ENCODE assay signal across 7 mouse cellular contexts in the genomic region with DNA sequence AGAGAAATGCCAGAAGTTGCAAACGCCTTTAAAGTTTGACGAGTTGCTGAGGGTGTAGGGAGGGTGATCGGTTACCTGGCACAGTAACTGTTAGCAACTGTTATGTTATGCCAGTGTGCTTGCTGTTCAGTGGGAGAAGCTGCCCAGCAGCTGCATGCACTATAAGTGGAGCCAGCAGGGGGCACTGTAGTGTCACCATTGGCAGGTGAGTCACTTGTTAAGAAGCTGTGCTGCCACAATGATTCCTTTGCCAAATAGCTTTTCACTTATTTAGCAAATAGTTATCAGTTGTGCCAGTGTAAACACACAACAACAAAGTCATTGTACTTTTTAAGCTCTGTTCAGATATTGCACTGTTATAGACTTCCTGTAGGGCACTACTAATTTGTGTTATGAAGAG.
A peak's percentile ranks its signal among the peaks of the same experiment; 100 is the strongest.
DNase-seq lines count a peak whose midpoint lies in the region; ATAC-seq lines count a peak whose summit lies in the region.

No protein-coding gene starts in this region.

- H3K4me2 ChIP-seq in midbrain, embryonic 16.5 days (ENCODE audit: low read length) = no peak overlapping the region

- no peak overlapping the region for H3K4me3 ChIP-seq in limb, embryonic 10.5 days
- H3K4me3 ChIP-seq in midbrain, embryonic 16.5 days (ENCODE audit: low read depth, low read length) = no peak overlapping the region

- peak; percentile 70; the same call in 1 of the 2 replicates for ATAC-seq in midbrain, embryonic 16.5 days

- H3K27me3 ChIP-seq in limb, embryonic 10.5 days (ENCODE audit: low read depth, poor library complexity, severe bottlenecking) = no peaks in the 10 kb centered on the region
- no peaks in the 10 kb centered on the region for H3K27me3 ChIP-seq in midbrain, embryonic 16.5 days (ENCODE audit: control insufficient read depth, insufficient read depth, low read depth, low read length)

- H3K9me3 ChIP-seq in limb, embryonic 10.5 days (replicated peaks) = no peaks in the 10 kb centered on the region
- H3K9me3 ChIP-seq in midbrain, embryonic 16.5 days (replicated peaks; ENCODE audit: control insufficient read depth, low read length, poor library complexity, severe bottlenecking) = no peaks in the 10 kb centered on the region

- no peak overlapping the region for H3K27ac ChIP-seq in limb, embryonic 10.5 days
- no peak overlapping the region for H3K27ac ChIP-seq in midbrain, embryonic 16.5 days (ENCODE audit: low read length)

- H3K36me3 ChIP-seq in limb, embryonic 10.5 days = no peaks in the 10 kb centered on the region
- no peaks in the 10 kb centered on the region for H3K36me3 ChIP-seq in midbrain, embryonic 16.5 days (ENCODE audit: control insufficient read depth, insufficient read depth, low read length)

- no peaks in the 10 kb centered on the region for H3K4me1 ChIP-seq in limb, embryonic 10.5 days
- H3K4me1 ChIP-seq in midbrain, embryonic 16.5 days (ENCODE audit: control insufficient read depth, insufficient read depth, low read length) = peaks cover 13% of the 10 kb centered on the region

- H3K9ac ChIP-seq in midbrain, embryonic 16.5 days (ENCODE audit: low read depth, low read length) = no peak overlapping the region

- DNase-seq in adrenal gland, adult 18-20 months (ENCODE audit: low spot score in 2 of 2) = peak; percentile 95 to 96
- peak; percentile 91 for DNase-seq in embryo, embryonic 10 days (ENCODE audit: low spot score)
- peak; percentile 70 for DNase-seq in gastrocnemius, postnatal 25 days
- DNase-seq in kidney, adult 18-20 months = peak; percentile 90
- peak; percentile 91 for DNase-seq in limb, embryonic 10.5 days (ENCODE audit: low spot score)
- DNase-seq in spleen, adult 18-20 months = peak; percentile 65 to 89

- 40% methylated on average over 3 of the region's 3 CpGs for WGBS in limb, embryonic 10.5 days
- 24% methylated on average over 3 of the region's 3 CpGs for WGBS in midbrain, embryonic 16.5 days
